Mouse (Mus musculus): ENCODE data around the gene Slc2a4. TPM values are rescaled to one million over a fixed set of nuclear protein-coding genes. Genes with fewer than 3 reads are reported as not detected.

Slc2a4 gene
- polyA plus RNA-seq, 1 experiment from 2014 or later: 9.6 TPM

- under 1% methylated on average over 38 of the region's 38 CpGs for WGBS
- peak within 1 kb of the TSS; percentile 89 for H3K27ac ChIP-seq
- ATAC-seq (ENCODE audit: low FRiP score): peak; percentile 95
Measured at GRCm38 (mm10) chr11:69900471-69901405, 47.2 kb downstream of the Slc2a4 start, which contains the start of the genes 2810408A11Rik and Neurl4. Gene 2810408A11Rik (minus strand): TSS chr11:69900987. Gene Neurl4 (plus strand): TSS chr11:69901072.

GRCm38 (mm10) chr11:69899870-69900269 lies 48.1 kb downstream of the Slc2a4 start:
- ATAC-seq (ENCODE audit: low FRiP score): no peak
- Histone ChIP-seq H3K36me3 (peaks cover 13% of the 10 kb centered on the region), H3K27ac (no peak overlapping the region), H3K4me1 (peaks cover 35% of the 10 kb centered on the region), H3K4me3 (peak overlapping the region; percentile 93), H3K27me3 (no peaks in the 10 kb centered on the region), H3K9ac (peak overlapping the region; percentile 97), H3K9me3 (replicated peaks) (no peaks in the 10 kb centered on the region), H3K4me2 (replicated peaks) (peak overlapping the region; percentile 96)
- 17% methylated on average over 4 of the region's 4 CpGs for WGBS

More at GRCm38 (mm10) chr11:69900471-69901405, 47.2 kb downstream of the Slc2a4 start, which contains the start of the genes 2810408A11Rik and Neurl4:
- Histone ChIP-seq H3K4me3 (peak within 1 kb of the TSS; percentile 93), H3K36me3 (peaks cover 22% of the 10 kb centered on the region), H3K4me1 (peaks cover 35% of the 10 kb centered on the region), H3K9ac (peak within 1 kb of the TSS; percentile 97), H3K9me3 (replicated peaks) (no peaks in the 10 kb centered on the region), H3K27me3 (no peaks in the 10 kb centered on the region), H3K4me2 (replicated peaks) (peak within 1 kb of the TSS; percentile 96)

- peaks cover 19% of the 10 kb centered on the region for H3K4me1 ChIP-seq
- 79% methylated on average over 4 of the region's 4 CpGs for WGBS
- H3K4me2 ChIP-seq (replicated peaks): no peak within 1 kb of the TSS
- no peaks in the 10 kb centered on the region for H3K27me3 ChIP-seq
- H3K9ac ChIP-seq: no peak within 1 kb of the TSS
- H3K9me3 ChIP-seq (replicated peaks): no peaks in the 10 kb centered on the region
- H3K27ac ChIP-seq: no peak within 1 kb of the TSS
- H3K4me3 ChIP-seq: no peak within 1 kb of the TSS
- H3K36me3 ChIP-seq: no peaks in the 10 kb centered on the region
- ATAC-seq (ENCODE audit: low FRiP score): no peak
Measured at GRCm38 (mm10) chr11:69895291-69895690, 52.7 kb downstream of the Slc2a4 start, which contains the start of gene Acap1. Gene Acap1 (minus strand): TSS chr11:69895539.

GRCm38 (mm10) chr11:69894671-69895070 lies 53.3 kb downstream of the Slc2a4 start:
- WGBS: 86% methylated on average over 5 of the region's 5 CpGs
- ATAC-seq (ENCODE audit: low FRiP score): no peak
- no peaks in the 10 kb centered on the region for H3K36me3 ChIP-seq

More at GRCm38 (mm10) chr11:69894671-69895070, 53.3 kb downstream of the Slc2a4 start:
- H3K27me3 ChIP-seq: no peaks in the 10 kb centered on the region
- H3K9me3 ChIP-seq (replicated peaks): no peaks in the 10 kb centered on the region
- H3K9ac ChIP-seq: no peak overlapping the region
- peaks cover 17% of the 10 kb centered on the region for H3K4me1 ChIP-seq
- H3K27ac ChIP-seq: no peak overlapping the region
- H3K4me2 ChIP-seq (replicated peaks): no peak overlapping the region
- no peak overlapping the region for H3K4me3 ChIP-seq

Small RNAs within 50 kb of the gene (microRNA-seq; reads per million reads assigned to microRNA genes)
- gene Gm44349: not detected

Other genes starting within 250 kb of the Slc2a4 start
- gene Polr2a, start 189.6 kb downstream of the Slc2a4 start, polyA plus RNA-seq (2016; fragmentation: Nextera tagmentation; extraction: Ambion mirVana): 32.2 and 39.0 TPM in 2 replicates
- gene Slc35g3, start 186.2 kb downstream of the Slc2a4 start, polyA plus RNA-seq (2016; fragmentation: Nextera tagmentation; extraction: Ambion mirVana): 0.40 and 0.61 TPM in 2 replicates
- gene Zbtb4, start 182.3 kb downstream of the Slc2a4 start, polyA plus RNA-seq (2016; fragmentation: Nextera tagmentation; extraction: Ambion mirVana): 2.3 and 2.4 TPM in 2 replicates
- 3.0 and 5.9 TPM in 2 replicates for gene Chrnb1, start 152.2 kb downstream of the Slc2a4 start, polyA plus RNA-seq (2016; fragmentation: Nextera tagmentation; extraction: Ambion mirVana)
- 3.7 and 4.2 TPM in 2 replicates for gene Fgf11, start 146.3 kb downstream of the Slc2a4 start, polyA plus RNA-seq (2016; fragmentation: Nextera tagmentation; extraction: Ambion mirVana)
- 1.6 and 2.4 TPM in 2 replicates for gene Tmem102, start 142.6 kb downstream of the Slc2a4 start, polyA plus RNA-seq (2016; fragmentation: Nextera tagmentation; extraction: Ambion mirVana)
- gene Gm39566, start 132.9 kb downstream of the Slc2a4 start, polyA plus RNA-seq (2016; fragmentation: Nextera tagmentation; extraction: Ambion mirVana): not detected in 2 replicates
- 0.14 TPM in 1 of 2 replicates, not detected in the other for gene Spem2, start 129.7 kb downstream of the Slc2a4 start, polyA plus RNA-seq (2016; fragmentation: Nextera tagmentation; extraction: Ambion mirVana)
- 0.21 and 0.46 TPM in 2 replicates for gene Spem1, start 126.0 kb downstream of the Slc2a4 start, polyA plus RNA-seq (2016; fragmentation: Nextera tagmentation; extraction: Ambion mirVana)
- 14.7 and 14.9 TPM in 2 replicates for gene Nlgn2, start 110.4 kb downstream of the Slc2a4 start, polyA plus RNA-seq (2016; fragmentation: Nextera tagmentation; extraction: Ambion mirVana)
- gene Tmem256, start 109.7 kb downstream of the Slc2a4 start, polyA plus RNA-seq (2016; fragmentation: Nextera tagmentation; extraction: Ambion mirVana): 268 and 314 TPM in 2 replicates
- 74.9 and 87.3 TPM in 2 replicates for gene Plscr3, start 101.8 kb downstream of the Slc2a4 start, polyA plus RNA-seq (2016; fragmentation: Nextera tagmentation; extraction: Ambion mirVana)
- 0.57 and 1.4 TPM in 2 replicates for gene Tnk1, start 89.5 kb downstream of the Slc2a4 start, polyA plus RNA-seq (2016; fragmentation: Nextera tagmentation; extraction: Ambion mirVana)
- gene Tmem95, start 70.2 kb downstream of the Slc2a4 start, polyA plus RNA-seq (2016; fragmentation: Nextera tagmentation; extraction: Ambion mirVana): not detected in 2 replicates
- gene Kctd11, start 66.8 kb downstream of the Slc2a4 start, polyA plus RNA-seq (2016; fragmentation: Nextera tagmentation; extraction: Ambion mirVana): 2.9 and 3.2 TPM in 2 replicates
- gene Acap1, start 52.6 kb downstream of the Slc2a4 start, polyA plus RNA-seq (2016; fragmentation: Nextera tagmentation; extraction: Ambion mirVana): 0.86 and 0.92 TPM in 2 replicates
- 17.8 TPM in 2 replicates for gene 2810408A11Rik, start 47.2 kb downstream of the Slc2a4 start, polyA plus RNA-seq (2016; fragmentation: Nextera tagmentation; extraction: Ambion mirVana)
- 15.0 and 15.2 TPM in 2 replicates for gene Neurl4, start 47.1 kb downstream of the Slc2a4 start, polyA plus RNA-seq (2016; fragmentation: Nextera tagmentation; extraction: Ambion mirVana)
- 84.7 and 90.1 TPM in 2 replicates for gene Gps2, start 34.3 kb downstream of the Slc2a4 start, polyA plus RNA-seq (2016; fragmentation: Nextera tagmentation; extraction: Ambion mirVana)
- gene Eif5a, start 26.2 kb downstream of the Slc2a4 start, polyA plus RNA-seq (2016; fragmentation: Nextera tagmentation; extraction: Ambion mirVana): 1,354 and 1,360 TPM in 2 replicates
- 5.5 and 9.0 TPM in 2 replicates for gene Ybx2, start 12.4 kb downstream of the Slc2a4 start, polyA plus RNA-seq (2016; fragmentation: Nextera tagmentation; extraction: Ambion mirVana)
- gene Cldn7, start 16.6 kb upstream of the Slc2a4 start, polyA plus RNA-seq (2016; fragmentation: Nextera tagmentation; extraction: Ambion mirVana): 9.5 and 21.8 TPM in 2 replicates
- gene Ctdnep1, start 33.0 kb upstream of the Slc2a4 start, polyA plus RNA-seq (2016; fragmentation: Nextera tagmentation; extraction: Ambion mirVana): 22.4 and 26.1 TPM in 2 replicates
- gene Elp5, start 34.3 kb upstream of the Slc2a4 start, polyA plus RNA-seq (2016; fragmentation: Nextera tagmentation; extraction: Ambion mirVana): 123 and 127 TPM in 2 replicates
- gene Gabarap, start 43.0 kb upstream of the Slc2a4 start, polyA plus RNA-seq (2016; fragmentation: Nextera tagmentation; extraction: Ambion mirVana): 598 and 607 TPM in 2 replicates
- 87.8 and 96.2 TPM in 2 replicates for gene Phf23, start 47.6 kb upstream of the Slc2a4 start, polyA plus RNA-seq (2016; fragmentation: Nextera tagmentation; extraction: Ambion mirVana)
- gene Dvl2, start 52.4 kb upstream of the Slc2a4 start, polyA plus RNA-seq (2016; fragmentation: Nextera tagmentation; extraction: Ambion mirVana): 45.9 and 46.4 TPM in 2 replicates
- gene Acadvl, start 67.2 kb upstream of the Slc2a4 start, polyA plus RNA-seq (2016; fragmentation: Nextera tagmentation; extraction: Ambion mirVana): 59.8 and 61.9 TPM in 2 replicates
- gene Dlg4, start 68.8 kb upstream of the Slc2a4 start, polyA plus RNA-seq (2016; fragmentation: Nextera tagmentation; extraction: Ambion mirVana): 23.0 and 28.5 TPM in 2 replicates
- gene Asgr1, start 105.9 kb upstream of the Slc2a4 start, polyA plus RNA-seq (2016; fragmentation: Nextera tagmentation; extraction: Ambion mirVana): 0.56 and 0.89 TPM in 2 replicates
- not detected in 2 replicates for gene Asgr2, start 144.5 kb upstream of the Slc2a4 start, polyA plus RNA-seq (2016; fragmentation: Nextera tagmentation; extraction: Ambion mirVana)
- 0.50 and 0.77 TPM in 2 replicates for gene Mgl2, start 182.1 kb upstream of the Slc2a4 start, polyA plus RNA-seq (2016; fragmentation: Nextera tagmentation; extraction: Ambion mirVana)
- gene Clec10a, start 208.0 kb upstream of the Slc2a4 start, polyA plus RNA-seq (2016; fragmentation: Nextera tagmentation; extraction: Ambion mirVana): 0.71 and 2.6 TPM in 2 replicates